Comparison of ENCODE assay signal across 21 mouse cellular contexts in the genomic region with DNA sequence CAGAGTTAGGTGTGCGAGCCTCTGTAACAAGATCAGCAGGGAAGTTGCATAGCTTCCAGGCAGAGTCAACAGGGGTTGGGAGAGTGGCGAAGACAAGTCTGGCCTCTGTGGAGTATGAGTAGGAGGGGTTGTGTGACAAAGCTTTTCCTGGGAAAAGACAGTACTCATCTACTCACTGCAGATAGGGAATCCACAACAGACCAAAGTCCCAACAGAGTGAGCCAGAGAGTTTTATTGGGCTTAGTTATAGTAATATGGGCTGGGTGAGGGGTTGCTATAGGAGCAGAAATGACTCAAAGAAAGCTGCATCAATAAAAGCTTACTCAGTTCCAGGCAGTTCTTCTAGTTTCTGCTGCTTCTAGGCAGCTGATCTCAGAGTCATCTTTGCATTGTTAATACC. TPM values are rescaled to one million over a fixed set of nuclear protein-coding genes. Genes with fewer than 3 reads are reported as not detected.
"Had no signal": no experiment of that assay in that cellular context is flagged by ENCODE, and none has a peak within 500 bp of the region (broad histone marks: within the 10 kb centered on the region; RNA-seq: fewer than 3 reads in every experiment).

No protein-coding gene starts in this region.

- H3K9ac ChIP-seq: lung, embryonic 15.5 days; midbrain, embryonic 13.5 days; midbrain, embryonic 15.5 days; neural tube, embryonic 12.5 days; stomach, embryonic 15.5 days had no signal

- ATAC-seq: lung, postnatal 0 days; midbrain, embryonic 13.5 days; midbrain, embryonic 15.5 days had no signal

- H3K36me3 ChIP-seq: lung, embryonic 15.5 days; neural tube, embryonic 12.5 days; stomach, embryonic 15.5 days had no signal

- H3K4me3 ChIP-seq: lung, embryonic 15.5 days; megakaryocyte, embryonic 14.5 days; midbrain, embryonic 13.5 days; midbrain, embryonic 15.5 days; neural tube, embryonic 12.5 days; stomach, embryonic 15.5 days had no signal

- H3K9me3 ChIP-seq: lung, embryonic 15.5 days; megakaryocyte, embryonic 14.5 days; midbrain, embryonic 13.5 days; midbrain, embryonic 15.5 days; neural tube, embryonic 12.5 days; stomach, embryonic 15.5 days had no signal

- H3K4me2 ChIP-seq: lung, embryonic 15.5 days; midbrain, embryonic 11.5 days; midbrain, embryonic 13.5 days; midbrain, embryonic 15.5 days; neural tube, embryonic 12.5 days; stomach, embryonic 15.5 days had no signal

- DNase-seq: lung, adult 2 months; lung, postnatal 14 days; lung, postnatal 36 days; right cerebral cortex, postnatal 14 days; thymus, adult 2 months; thymus, postnatal 25 days; thymus, postnatal 4 days had no signal

- H3K4me1 ChIP-seq: lung, embryonic 15.5 days; megakaryocyte, embryonic 14.5 days; midbrain, embryonic 13.5 days; midbrain, embryonic 15.5 days; neural tube, embryonic 12.5 days; stomach, embryonic 15.5 days had no signal

- H3K27ac ChIP-seq: lung, embryonic 15.5 days; macrophage; midbrain, embryonic 13.5 days; midbrain, embryonic 15.5 days; neural tube, embryonic 12.5 days; stomach, embryonic 15.5 days had no signal

- H3K27me3 ChIP-seq: lung, embryonic 15.5 days; megakaryocyte, embryonic 14.5 days; midbrain, embryonic 13.5 days; midbrain, embryonic 15.5 days; neural tube, embryonic 12.5 days; stomach, embryonic 15.5 days had no signal

RNA-seq across cellular contexts. Expression of a gene that starts 49.2 kb away (rescaled TPM):
- total RNA-seq: megakaryocyte progenitor cell, adult 5-6 weeks; monocyte, adult 5-6 weeks; neutrophil, adult 5-6 weeks had no signal
- polyA plus RNA-seq: macrophage; spleen, adult 2 months; testis, adult 2 months had no signal
